Mouse (Mus musculus) cerebellum, adult (tissue): ENCODE data around the gene Pcolce2.
A peak's percentile ranks its signal among the peaks of the same experiment; 100 is the strongest.
"Not testable (repeated sequence)": the region's sequence is repeated elsewhere in the genome, so short reads cannot be mapped to it uniquely, and the experiment has no call there.

Experiments used
- ATAC-seq: cut with Nextera tagmentation; 2 replicates; pipeline ENCODE4 v1.9.2; 2017; ENCODE audit warnings: mild to moderate bottlenecking, moderate library complexity, mixed read lengths; ENCODE audit not compliant: insufficient number of reproducible peaks, low FRiP score, low TSS enrichment

The Pcolce2 gene

DNA sequence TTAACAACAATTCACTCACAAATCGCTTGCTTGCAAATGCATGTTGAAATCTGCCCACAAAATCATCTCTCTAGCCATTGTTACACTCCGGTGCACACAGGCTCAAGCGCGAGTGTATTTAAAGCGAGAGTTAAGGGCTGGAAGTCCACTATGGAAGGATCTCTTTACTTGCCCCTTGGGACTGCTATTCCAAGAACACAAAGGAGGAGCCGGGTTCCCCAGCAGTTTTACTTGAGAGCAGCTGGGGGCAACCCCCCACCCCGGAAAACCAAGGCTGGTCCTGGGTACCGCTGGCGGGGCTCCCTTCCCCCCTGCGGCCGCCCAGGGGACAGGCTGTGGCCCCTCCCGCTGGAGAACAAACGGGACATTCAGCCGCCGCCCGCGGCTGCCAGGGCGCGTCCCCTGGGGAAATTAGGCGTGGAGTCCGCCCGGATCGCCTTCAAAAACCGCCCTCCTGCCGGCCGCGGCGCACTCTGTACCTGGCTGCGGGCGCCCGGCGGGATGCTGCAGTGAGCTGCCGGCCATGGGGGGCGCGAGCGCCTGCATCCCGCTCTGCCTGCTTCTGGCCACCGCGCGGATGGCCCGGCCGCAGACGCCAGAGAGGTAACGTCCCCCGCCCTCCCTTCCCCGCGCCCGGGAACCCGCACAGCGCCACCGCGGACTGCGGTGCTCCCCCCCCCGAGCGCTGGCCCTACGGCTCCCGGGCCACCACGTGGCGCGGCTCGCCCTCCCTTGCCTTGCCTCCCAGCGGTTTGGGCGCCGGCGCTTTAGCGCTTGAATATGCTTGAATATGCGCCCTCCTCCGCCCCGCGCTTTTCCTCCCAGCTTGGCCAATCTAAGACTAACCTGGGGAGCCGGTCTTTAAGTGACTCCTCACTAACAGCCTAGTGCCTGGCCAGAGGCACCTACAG is at the start of gene Pcolce2:
Pcolce2 (plus strand) TSS at position 331 of the 911 bp plus-strand sequence.
- ATAC-seq = peak; percentile 87

- no peak for ATAC-seq
These were observed 49.3 kb upstream of the Pcolce2 start for GRCm38 (mm10) chr9:95588070-95588469.

- no peak for ATAC-seq
These were observed 43.1 kb upstream of the Pcolce2 start for GRCm38 (mm10) chr9:95594291-95594690.

- ATAC-seq = no peak
These were observed 39.8 kb upstream of the Pcolce2 start for GRCm38 (mm10) chr9:95597466-95598178.

DNA sequence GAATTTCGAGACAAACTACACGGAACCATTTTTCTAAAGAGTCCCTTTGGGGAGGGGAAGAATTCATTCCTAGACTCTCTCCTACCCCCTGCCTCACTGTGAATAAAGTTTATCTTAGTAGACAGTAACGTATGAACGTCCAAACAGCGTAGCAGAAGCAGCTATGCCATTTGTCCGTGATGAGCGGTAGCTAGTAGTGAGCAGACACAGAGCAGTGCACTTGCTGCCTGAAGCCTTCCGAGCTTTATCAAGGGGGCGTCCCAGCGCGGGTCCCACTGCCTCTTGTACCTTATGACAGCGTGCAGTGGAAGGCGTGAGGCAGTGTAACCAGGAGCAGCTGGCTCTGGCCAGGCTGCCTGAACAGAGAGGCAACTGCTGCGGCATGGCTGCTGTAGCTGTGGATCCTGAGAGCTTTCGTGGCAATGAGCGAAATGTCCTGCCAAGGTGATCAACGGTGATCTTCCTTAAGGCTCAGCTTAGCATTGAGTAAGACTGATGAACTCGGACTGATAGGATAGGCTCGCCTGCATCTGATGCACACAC is 39.2 kb upstream of the Pcolce2 start:
- no peak for ATAC-seq

- ATAC-seq = no peak
These were observed 38.0 kb upstream of the Pcolce2 start for GRCm38 (mm10) chr9:95599399-95599798.

DNA sequence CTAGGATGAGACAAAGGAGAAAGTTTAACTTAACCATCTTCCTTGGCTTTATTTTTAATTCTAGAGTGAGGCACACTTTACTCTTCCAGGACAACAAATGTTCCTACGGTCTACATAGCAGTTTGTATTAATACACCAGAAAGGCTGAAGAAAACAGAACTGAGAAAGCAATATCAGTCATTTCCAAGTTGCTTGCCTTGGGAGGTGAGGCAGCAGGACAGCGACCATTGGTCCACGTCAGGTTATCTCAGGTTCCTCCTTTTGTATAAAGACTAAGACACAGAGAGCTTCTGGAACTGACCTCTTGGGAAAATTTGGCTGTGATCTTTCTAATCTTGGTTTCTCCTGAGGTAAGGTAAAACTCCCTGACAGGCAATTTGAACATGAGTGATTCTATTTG is 34.6 kb upstream of the Pcolce2 start:
- no peak for ATAC-seq

- ATAC-seq = no peak
These were observed 34.1 kb upstream of the Pcolce2 start for GRCm38 (mm10) chr9:95603316-95603715.

DNA sequence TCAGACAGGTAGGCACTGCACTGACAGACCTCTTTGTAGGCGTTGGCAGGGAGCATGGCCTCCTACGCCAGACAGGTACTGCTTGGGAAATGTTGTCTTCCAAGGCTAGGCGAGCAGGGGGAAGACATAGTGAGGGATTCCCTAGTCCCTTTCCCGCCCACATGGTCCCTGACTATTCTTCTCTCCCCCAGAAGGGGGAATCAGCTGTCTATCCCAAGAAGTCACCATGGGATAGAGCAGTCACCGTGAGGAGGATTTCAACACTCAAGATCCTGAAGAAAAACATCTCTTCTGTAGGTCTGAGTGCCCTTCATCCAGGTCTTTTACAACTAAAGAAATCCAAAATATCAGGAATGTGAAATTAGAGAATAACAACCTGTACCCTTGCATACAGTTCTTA is 30.2 kb upstream of the Pcolce2 start:
- ATAC-seq = no peak

- no peak for ATAC-seq
These were observed 25.1 kb upstream of the Pcolce2 start for GRCm38 (mm10) chr9:95612246-95612768.

GRCm38 (mm10) chr9:95613426-95614127 is 23.8 kb upstream of the Pcolce2 start:
- ATAC-seq = no peak

- ATAC-seq = no peak
These were observed 22.4 kb upstream of the Pcolce2 start for GRCm38 (mm10) chr9:95614861-95615615.

GRCm38 (mm10) chr9:95615961-95616360 is 21.4 kb upstream of the Pcolce2 start:
- ATAC-seq = no peak

DNA sequence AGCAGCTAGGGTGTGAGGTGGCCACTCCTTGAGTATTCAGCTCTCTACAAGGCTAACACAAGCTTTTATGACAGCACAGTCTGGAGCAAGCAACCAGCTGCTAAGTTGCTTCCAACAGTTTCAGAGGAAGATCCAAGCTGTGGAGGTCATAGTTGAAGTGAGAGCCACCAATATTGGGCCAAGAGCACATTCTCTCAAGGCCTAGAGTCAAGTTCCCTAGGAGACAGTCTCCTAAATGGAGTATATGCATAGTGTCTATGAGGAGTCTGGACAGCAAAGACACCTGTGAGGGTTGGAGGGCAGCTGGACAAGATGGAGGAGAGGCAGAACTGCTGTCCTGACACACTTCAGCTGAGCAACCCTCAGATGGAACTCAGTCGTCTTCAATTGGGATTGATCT is 18.8 kb upstream of the Pcolce2 start:
- ATAC-seq = no peak

DNA sequence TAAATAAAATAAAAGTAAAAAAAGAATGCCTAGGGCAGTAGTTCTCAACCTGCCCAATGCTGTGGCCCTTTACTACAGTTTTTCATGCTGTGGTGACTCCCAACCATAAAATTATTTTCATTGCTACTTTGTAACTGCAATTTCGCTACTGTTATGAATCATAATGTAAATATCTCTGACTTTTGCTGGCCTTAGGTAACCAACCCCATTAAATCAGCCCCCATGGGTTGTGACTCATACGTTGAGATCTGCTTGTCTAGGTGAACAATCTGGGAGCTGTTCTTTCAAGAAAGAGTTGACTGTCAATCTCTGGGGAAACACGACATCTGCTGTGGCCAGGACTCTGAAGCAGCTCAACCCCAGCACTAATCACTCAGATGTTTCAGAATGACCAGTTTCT is 13.3 kb upstream of the Pcolce2 start:
- ATAC-seq = no peak

GRCm38 (mm10) chr9:95628439-95628948 is 8.9 kb upstream of the Pcolce2 start:
- ATAC-seq = no peak

DNA sequence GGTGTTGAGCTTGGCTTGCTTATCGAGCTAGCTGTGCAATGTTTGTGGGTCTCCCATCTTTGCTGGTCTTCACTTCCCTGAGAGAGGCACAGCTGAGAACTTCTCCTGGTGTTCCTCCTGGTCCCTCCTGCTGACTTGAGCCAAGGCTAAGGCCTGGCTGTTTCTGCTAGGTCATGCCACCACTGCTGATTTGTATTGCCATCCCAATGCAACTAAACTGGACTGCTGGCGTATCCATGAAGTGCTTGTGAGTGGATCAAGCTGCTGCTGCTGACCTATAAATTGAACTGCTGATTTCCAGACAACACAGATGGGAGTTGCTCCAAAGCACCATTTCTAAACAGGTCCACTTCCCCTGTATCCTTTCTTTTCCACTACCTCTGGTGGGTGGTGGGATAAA is 7.8 kb upstream of the Pcolce2 start:
- ATAC-seq = not testable (repeated sequence)

GRCm38 (mm10) chr9:95636395-95636794 is 1.0 kb upstream of the Pcolce2 start:
- ATAC-seq = no peak

GRCm38 (mm10) chr9:95639919-95640318 is 2.5 kb downstream of the Pcolce2 start:
- no peak for ATAC-seq
